Mouse (Mus musculus) B cell, adult 2 months (primary cell): Measurements from ENCODE around the gene Cyb5rl.

Experiments used
- DNase-seq, 2 experiments: peaks; one replicate each; pipeline ENCODE4 v3.0.0; 2022

Cyb5rl gene

DNA sequence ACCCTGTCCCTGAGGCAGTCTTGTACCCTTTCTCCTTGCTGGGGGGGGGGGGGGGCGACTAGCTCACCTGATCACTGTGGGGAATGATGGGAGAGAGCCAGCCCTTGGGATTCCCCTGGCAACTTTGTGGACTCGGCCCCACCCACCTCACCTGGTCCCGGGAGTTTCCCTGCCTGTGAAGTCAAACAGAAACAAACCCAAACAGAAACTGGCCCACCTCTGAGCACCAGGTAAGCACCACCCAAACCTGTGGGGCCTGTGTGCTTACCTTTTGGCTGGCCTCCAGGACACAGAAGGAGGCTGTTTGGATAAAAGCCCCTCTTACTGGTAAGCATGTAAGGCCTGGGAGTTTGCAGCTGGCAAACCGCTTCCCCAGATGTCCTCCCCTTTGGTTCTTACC lies 52.3 kb downstream of the Cyb5rl start:
- DNase-seq = no peak

DNA sequence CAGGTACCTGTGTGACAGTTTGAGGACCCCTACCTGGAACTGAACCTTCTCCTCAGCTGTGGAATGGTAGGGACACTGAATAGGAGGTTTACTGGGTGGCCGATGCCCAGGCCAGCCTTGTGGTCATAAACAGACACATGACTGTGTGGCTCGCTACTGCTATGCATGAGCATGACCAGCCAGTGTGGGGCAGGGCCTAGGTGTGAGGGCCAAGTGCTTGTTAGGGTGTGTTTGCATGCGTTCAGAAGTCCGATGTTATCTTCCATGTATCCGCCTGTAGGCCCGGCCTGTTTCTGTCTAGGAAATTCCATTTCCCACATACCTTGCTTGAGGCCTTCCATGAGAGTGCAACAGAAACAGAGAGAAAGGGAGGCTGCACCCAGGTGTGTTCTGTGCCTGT lies 53.9 kb downstream of the Cyb5rl start:
- DNase-seq = no peak

DNA sequence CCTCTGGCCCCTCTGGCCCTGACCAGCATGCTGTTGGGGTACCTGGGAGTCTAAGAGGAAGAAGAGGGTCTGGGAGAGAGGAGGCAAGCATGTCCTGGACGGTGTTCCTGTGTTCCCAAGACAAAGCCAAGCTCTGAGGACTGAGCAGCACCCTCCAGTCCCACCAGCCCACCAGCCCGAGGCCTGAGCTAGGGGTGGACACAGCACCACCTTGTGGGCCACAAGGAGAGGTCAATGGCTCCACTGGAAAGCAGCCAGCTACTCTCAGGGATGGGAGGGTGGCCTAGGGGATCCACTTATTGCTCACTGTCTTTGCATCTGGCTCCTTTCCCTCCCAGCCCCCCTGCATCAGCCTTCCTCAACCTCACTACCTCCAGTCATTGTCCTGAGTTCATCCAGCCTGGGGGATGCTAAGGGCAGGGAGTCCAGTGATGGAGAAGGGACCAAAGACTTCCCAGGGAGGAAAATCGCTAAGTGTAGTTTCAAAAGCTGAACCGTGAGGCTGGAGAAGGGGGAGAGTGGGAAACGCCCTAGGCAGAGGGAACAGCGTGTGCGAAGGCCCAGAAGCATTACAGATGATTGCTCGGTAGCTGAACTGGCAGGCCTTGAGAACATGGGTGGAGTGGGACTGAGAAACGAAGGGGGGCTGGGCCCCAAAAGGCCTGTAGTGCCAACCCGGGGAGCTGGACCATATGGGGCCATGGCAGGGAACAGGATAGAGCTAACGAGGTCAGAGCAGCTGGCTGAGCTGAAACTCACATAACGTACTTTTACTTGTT lies 54.6 kb downstream of the Cyb5rl start:
- DNase-seq = no peak

DNA sequence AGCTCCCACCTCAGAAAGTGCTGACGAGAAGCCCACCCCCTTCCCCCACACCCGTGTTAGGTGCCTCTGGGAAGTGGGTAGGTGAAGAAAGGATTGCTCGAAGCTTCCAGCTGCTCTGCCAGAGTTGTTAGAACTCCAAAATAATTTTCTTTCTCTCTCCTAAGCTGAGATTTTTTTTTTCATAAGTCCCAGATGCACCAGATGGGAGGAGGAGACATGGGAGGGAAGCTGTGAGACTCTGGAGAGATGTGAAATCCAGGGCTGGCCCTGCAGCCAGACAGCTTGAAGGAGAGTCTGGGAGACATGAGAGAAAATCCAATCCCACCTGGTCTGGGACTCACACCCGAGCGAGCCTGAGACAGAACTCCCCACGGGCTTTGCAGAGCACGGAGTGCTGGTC lies 57.6 kb downstream of the Cyb5rl start:
- DNase-seq = no peak

DNA sequence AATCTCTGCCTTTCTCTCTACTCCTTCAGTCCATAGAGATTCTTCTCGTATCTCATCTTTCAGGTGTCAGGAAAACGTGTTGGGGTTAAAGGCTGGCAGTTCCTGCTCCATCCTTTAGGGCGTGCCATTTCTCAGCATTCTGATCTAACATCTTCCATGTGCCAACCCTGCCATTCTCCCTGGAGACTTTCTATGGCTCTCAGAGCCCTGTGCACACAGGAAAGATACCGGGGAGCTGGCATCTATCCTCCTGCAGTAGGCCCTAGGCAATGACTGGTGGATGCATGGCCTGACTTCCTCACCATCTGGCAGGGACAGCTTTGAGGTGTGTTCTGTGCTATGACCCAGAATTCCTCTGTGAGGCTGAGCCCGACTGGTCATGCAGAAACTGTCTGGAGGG lies 58.3 kb downstream of the Cyb5rl start:
- no peak for DNase-seq

DNA sequence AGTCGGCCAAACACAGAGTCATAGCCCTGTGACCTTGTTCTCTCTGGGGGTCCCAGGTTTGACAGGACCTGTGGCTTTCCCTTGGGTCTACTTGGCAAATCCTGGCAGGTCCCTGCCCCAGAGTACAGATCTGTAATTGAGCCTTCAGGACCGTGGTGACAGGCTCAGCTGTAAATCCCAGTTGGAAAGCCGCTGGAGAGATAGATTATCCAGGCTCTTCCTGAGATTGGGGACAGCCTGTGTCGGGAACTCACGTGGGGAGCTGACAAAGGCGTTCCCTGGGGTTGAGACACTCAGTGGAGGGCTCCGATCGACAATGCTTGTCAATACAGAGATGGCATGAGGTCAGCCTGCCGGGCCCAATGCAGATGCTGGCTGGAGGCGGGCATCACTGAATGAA lies 59.6 kb downstream of the Cyb5rl start:
- DNase-seq = no peak

DNA sequence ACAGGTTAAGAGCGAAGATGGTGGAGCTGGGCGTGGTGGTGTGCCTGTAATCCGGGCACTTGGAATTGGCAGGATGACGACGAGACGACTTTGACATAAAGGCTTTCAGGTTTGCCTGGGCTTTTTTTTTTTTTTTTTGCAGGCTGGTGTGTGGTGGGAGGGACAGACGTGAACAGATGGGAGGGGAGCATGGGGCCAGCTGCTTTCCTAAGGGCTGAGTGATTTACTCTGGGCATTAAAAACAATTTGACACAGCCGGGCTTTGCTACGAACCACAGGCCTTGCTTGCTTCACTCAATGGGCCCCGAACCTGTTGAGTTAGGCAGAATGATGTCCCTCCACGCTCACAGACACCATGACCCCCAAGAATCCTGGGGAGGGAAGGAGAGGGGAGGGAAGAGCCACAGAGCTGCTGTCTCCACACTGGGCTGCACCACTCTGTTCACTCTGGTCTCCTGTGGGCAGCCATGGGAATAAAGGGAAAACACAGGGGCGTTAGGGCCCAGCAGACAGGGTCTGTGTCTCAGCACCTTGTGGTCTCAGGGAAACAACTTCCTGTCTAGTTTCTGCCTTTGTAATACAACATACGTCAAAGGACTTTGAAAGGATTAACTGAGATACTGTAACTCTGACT lies 60.2 kb downstream of the Cyb5rl start:
- no peak for DNase-seq

DNA sequence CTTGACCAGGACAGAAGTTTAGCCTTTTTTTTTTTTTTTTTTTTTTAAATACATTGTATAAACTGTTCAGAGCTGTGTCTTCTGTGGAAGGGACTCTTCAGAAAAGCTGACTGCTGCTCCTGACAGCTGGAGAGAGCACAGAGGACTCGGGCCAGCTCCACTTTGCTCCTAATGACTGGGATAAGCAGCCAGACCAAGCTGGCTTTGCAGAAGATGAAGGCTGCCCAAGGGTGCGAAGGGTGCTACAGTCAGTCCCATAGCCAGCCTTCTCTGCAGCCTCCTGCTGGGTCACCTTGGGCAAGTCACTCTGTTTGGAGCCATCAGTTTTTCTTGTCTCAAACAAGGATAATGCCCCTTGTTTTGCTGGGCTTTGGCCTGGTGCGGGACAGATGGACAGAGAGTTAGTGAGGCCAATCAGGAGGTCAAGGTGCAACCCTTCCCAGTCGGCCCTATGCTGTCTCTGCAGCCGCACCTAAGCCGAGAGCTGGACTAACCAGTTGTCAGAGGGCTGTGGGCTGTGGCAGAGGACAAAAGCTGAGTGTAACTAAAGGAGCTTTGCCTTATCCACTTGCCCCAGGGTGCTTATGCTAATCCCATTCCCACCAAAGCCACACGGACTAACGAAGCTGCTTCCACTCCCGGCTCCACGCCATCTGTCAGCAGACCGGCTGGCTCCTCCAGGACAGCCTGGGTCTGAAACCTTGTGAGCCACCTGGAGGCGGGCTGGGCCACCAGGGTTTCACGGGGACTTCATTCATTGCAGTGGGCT lies 61.3 kb downstream of the Cyb5rl start:
- DNase-seq = no peak

DNA sequence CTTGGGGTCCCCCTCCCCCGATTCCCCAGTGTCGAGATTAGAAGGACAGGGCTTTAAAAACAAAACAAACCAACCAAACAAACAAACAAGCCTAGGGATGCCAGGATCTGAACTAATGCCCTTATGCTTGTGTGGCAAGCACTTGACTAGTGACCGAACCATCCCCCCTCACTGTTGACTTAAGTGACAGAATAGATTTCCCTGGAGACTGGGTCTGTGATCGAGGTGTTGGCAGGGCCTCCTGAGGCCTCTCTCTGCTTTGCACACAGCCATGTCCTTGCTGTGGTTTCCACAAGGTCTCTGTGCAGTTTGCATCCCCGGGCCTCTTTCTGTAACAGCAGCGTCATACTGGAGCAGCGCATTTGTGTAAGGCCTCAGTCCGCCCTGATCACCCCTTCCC lies 62.6 kb downstream of the Cyb5rl start:
- no peak for DNase-seq

DNA sequence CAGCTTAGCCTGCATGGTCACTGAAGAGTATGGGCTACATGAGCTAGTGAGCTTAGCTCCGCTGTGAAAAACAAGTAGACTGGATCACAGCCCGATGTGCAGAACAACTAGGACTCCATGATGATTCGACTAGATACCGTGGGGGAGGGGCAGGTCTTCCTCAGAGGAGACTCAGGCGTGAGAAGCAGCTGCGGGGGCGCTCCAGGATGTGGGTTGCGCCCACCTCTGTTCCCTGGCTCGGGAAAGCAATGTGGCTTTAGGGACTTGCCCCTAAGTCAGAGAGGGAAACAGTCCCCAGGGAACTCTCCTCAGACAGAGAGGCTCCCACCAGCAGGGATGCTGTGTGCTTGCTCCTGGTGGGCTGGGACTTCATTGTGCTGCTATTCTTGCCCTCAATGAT lies 63.7 kb downstream of the Cyb5rl start:
- no peak for DNase-seq

DNA sequence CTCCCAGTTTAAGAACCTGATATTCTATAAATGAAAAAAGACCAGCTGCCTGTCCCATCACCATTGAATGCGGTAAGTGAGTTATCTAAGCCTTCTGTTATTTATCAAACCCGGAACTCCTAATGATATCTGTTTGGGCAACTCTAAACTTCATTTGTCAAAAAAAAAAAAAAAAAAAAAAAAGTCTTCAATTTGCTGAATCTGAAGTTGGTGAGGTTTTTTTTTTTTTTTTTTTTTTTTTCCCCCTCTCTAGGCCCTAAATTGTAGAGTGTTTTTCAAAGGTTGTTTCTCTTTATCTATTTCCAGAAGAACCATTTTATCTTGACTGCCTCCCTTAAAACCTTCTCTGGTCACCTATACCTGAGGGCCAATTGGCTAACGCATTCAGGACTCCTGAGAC lies 68.1 kb downstream of the Cyb5rl start:
- no peak for DNase-seq

DNA sequence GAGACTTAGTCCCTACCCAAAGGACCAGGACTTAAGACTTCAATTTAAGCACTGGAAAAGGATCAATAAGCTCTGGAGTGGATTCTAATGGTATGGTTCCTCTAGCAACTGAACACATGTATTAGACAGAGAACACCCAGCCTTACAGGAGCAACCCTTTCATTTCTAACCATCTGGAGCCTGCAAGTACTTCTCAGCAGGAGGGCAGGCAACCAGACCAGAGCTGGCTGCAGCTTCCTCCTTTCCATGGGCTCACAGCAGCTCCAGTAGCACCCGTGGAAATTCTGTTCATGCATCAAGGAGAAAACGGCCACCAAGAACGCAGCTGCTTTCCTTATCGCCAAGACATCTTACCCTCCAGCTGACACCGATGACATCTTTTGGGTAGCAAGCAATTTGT lies 68.9 kb downstream of the Cyb5rl start:
- DNase-seq = no peak

DNA sequence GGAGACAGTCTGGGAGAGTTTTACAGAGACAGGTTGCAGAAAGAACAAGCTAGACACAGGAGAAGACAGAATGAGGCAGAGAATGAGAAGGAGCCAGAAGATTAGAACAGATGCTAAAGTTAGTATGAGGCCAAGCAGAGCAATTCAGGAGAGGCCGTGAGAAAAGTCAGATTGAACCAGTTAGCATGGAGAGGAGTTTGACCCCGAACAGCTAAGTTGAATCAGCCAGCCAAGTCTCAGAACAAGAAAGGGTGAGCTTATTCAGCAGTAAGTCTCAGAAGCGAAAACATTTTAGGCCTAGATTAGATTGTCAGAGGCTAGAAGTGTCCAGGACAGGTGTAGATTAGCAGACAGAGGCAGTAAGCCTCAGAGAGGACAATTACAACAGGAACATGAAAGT lies 69.7 kb downstream of the Cyb5rl start:
- no peak for DNase-seq
